Mouse (Mus musculus) granulocyte monocyte progenitor cell, adult 5-6 weeks (primary cell): ENCODE data around the gene Rasa2. TPM values are rescaled to one million over a fixed set of nuclear protein-coding genes. Genes with fewer than 3 reads are reported as not detected.
"Not testable (repeated sequence)": the region's sequence is repeated elsewhere in the genome, so short reads cannot be mapped to it uniquely, and the experiment has no call there.

Source experiments
- ATAC-seq: replicated peaks from 2 replicates; pipeline ENCODE4 v1.8.0; 2016; ENCODE audit warnings: mild to moderate bottlenecking, moderate TSS enrichment, inconsistent platforms; ENCODE audit not compliant: poor library complexity, severe bottlenecking
- total RNA-seq, 2 experiments: library from RNA; stranded (forward) in 1 of 2; stranded (reverse) in 1 of 2; fragments of 200-712, 200-1000 nt in 1 of 2; fragments of >200 nt in 1 of 2; fragmentation: Nextera tagmentation in 1 of 2; gene quantifications; 2 replicates each; pipeline ENCODE4 v1.2.3; 2014 to 2017

The Rasa2 gene
- total RNA-seq, 2 experiments from 2014 or later, result 18.3 to 21.9 TPM

DNA sequence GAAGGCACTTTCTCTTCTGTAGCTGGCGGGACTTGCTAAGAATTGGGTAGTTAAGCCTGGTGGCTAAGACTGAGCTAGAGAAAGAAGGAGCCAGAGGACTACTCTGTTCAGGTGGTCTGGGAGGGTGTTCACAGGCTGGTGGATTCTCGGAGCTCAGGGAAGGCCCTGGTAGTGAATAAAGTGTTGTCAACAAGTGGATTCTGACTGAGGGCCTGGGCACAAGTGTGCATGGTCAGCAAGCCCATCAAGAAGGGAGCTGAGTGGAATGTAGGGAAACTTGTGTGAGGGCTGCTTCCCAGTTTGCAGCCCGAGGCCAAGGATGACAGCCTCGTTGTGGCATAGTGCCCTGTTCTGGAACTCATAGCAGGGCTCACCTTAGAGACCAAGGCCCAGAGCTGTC, 97.2 kb downstream of the Rasa2 start:
- ATAC-seq, result no peak

DNA sequence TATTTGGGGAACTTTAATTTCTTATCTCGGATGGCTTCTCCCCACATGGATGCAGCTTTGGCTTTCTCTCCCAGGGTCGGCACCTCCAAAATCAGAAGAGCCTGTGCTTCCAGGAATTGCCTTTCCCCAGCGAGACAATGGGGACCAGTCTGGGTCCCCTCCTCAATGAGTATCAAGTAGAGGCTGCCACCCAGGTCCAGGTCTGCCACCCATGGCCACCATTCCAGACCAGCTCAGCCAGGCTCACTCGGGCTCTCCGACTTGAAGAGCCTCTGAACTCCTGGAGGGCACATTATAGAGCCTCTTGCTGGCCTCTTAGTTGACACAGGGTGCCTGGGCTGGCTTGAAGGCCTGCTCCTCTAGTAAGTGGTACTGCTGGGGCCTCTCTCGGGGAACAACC, 97.9 kb downstream of the Rasa2 start:
- no peak for ATAC-seq

DNA sequence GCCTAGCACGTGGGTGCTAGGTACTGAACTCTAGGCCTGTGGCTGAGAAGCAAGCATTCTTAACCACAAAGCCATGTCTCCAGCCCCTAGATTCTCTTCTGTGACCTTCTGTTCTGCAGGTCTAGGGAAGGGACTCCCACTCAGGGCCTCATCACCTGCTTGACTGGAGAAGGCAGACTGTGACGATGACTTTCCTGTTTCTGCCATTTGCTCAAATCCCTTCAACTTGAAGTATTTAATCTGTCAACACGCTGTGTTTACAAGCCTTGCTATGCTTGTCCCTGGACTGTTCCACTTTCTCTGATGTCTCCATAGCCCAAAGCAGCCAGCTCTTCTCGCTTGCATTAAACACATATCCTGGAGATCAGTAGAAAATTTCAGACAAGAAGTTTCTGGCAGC, 98.9 kb downstream of the Rasa2 start:
- no peak for ATAC-seq

DNA sequence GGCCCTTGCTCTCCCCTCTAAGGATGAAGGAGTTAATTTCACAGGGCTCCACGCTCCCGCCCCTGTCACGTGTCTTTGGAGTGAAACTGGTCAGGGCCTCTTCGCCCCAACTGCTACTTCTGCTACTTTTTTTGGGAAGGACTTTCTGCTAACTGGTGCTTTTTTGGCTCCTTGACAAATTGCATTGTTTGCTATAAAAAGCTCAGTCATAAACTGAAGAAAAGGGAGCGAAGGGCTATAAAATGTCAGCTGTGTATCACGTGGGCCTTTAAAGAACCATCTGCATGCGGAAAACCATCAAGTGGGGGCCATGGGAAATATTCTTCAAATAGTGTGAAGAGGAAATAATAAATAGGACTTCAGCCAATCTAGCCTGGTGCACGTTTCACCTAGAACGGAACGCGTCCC, 100.7 kb downstream of the Rasa2 start:
- ATAC-seq, result peak; percentile 63

DNA sequence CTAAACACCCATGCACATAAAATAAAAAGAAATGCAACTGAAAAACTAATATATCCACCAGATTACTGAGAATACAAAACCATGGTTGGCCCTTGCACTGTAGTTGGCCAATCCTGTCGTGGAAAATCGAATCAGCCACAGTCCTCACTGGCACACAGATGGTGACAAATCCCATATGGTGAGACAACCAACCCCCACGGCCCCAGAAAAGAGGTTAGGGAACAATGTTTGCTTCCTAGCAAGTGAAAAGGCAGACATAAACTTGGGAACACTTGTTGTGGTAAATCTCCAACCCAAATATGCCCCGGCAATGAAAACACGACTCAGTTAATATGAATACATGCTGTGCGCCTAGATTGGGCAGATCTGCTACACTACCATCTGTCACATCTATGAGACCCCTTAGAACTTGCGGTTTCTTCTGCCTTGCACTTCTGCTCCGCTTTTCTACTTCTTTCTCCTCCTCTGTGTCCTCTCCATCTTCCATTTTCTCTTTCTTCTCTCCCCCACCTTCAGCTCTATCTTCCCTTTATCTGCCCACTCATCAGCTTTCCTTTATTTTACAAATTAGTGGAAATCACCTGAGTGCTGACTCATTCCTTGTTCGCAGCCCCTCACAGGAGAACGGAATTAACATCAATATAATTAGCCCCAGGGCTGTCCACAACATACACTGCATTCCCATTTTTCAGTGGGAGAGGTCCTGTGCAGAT, 101.3 kb downstream of the Rasa2 start:
- no peak for ATAC-seq

DNA sequence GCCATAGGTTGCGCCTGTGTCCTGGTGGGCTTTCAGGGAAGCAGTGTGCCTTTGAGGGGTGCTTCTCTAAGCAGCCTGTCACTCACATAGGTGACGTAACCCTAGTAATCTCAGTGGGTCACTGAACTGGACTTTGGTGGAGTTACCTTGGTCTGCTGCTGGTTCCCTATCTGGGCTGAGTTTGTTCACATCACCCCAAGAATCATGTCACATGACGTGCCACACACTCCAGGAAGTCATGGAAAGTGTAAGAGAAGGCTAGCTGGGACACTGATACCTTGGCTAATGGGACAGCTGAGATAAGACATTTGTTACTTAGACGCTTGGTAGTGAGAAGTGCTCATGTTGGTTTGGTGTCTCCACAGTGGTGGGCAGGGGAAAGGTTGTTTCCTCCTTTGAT, 105.4 kb downstream of the Rasa2 start:
- ATAC-seq, result peak; percentile 13; the same call in 1 of the 2 replicates

DNA sequence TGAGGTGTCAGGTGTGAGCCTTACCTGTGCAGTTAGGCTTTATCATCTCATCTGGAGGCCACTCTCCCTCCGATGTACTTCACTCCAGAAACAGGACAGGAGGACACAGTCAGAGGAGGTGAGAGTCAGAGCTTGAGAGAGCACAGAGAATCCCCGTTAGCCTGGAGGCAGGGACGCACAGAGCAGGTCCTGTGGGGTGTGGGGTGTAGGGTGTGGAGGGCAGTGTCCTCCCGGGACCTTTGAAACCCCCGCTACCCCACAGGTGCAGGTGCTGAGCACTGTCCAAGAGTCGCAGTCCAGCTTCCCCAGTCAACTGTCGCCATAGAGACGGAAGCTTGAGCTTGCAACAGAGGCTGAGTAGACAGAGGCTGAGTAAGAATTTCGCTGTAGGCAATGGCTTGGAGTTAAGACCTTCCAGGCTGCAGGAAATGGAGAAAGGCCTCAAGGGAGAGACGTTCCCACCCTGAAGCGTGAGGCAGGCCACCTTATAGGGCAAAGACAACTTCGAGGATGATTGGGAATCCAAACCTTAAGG, 106.4 kb downstream of the Rasa2 start, which contains the start of gene Gm28729:
Gene Gm28729 (minus strand): TSS at position 293 of the 535 bp plus-strand sequence.
- ATAC-seq, result peak; percentile 67

DNA sequence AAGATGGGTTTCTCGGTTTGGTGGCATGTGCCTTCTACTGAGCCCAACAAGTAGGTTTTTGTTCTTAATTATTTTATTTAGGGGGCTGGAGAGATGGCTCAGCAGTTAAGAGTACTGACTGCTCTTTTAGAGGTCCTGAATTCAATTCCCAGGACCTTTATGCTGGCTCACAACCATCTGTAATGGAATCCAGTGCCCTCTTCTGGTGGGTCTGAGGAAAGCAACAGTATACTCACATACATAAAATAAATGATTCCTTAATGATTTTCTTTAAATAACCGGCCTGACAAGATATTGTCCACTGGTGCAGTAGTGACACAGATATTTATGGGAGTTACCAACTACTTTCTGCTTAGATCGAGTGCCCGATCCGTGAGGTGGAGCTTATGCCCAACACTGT, 108.3 kb downstream of the Rasa2 start:
- no peak for ATAC-seq

DNA sequence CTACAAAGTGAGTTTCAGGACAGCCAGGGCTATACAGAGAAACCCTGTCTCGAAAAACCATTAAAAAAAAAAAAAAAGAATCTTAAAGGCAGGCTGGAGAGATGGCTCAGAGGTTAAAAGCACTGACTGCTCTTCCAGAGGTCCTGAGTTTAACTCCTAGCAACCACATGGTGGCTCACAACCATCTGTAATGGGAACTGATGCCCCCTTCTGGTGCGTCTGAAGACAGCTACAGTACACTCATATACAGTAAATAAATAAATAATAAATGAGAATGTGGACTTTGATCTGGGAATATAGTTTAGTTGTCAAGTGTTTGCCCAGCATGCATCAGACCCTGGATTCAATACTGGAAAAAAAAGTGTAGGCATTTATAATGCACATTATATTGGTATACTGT, 109.8 kb downstream of the Rasa2 start:
- ATAC-seq, result not testable (repeated sequence)

DNA sequence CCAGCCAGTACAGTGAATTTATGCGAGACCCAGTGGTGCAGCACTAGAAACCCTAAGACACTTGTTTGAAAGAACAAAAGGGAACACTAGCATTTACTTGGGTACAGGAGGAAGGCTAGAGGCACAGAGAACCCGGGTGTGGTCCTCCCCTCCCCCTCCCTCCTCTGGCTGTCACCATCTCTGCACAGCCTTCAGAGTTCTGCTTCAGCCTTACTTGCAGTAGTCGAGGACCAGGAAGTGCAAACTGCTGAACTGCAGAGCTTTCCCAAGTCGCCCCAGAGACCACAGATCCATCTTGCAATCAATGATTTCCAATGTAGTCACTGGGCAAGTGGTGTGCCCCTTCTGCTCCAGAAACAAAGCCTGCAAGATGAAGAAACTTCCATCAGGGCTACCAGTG, 114.0 kb downstream of the Rasa2 start:
- peak; percentile 91 for ATAC-seq

DNA sequence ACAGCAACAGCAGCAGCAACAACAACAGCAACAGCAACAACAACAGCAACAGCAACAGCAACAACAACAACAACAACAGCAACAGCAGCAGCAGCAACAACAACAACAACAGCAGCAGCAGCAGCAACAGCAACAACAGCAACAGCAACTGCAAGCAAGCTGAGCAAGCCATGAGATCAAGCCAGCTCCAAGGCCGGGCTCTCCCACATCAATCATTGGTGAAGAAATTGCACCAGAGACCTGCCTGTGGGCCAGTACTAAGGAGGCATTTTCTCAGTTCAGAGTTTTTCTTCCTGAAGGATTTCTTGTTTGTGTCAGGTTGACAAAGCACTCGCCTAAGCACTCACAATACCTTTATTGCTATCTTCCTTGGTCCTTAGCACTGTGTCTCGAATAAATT, 114.6 kb downstream of the Rasa2 start:
- ATAC-seq, result no peak

DNA sequence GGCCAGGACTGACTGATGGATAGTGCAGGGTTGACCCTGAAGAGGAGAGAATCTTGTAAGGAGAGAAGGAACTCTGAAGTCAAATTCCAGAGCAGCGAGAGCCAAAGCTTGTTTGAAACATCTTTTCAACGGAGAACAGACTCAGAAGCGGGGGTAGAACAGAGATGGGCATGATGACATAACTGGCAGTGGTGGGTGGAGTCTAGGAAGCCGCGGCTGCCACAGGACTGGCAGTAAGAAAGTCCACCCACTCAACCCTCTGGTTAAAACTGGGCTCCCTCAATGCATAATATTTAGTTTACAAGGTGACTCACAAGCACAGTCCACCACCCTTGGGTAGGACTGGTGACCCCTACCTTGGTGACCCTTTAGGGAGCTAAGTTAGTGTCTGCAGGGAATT, 115.7 kb downstream of the Rasa2 start:
- ATAC-seq, result peak; percentile 71

DNA sequence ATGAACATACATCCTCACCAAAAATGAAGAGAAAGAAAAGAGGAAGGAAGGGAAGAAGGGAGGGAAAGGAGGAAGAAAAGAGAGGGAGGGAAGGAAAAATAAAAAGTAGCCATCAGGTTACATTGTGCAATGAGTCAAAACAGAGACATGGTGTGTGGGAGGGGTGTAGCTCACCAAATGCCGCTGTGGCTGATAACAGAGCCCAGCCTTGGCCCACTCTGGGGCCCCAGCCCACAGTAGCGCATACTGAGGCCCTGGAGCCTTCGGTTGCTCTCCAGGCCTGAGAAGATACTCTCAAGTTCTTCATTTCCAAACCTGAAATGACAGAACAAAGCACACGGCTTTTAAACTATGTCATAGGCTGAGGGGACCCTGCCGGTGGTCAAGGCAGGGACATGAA, 117.1 kb downstream of the Rasa2 start:
- ATAC-seq, result no peak

DNA sequence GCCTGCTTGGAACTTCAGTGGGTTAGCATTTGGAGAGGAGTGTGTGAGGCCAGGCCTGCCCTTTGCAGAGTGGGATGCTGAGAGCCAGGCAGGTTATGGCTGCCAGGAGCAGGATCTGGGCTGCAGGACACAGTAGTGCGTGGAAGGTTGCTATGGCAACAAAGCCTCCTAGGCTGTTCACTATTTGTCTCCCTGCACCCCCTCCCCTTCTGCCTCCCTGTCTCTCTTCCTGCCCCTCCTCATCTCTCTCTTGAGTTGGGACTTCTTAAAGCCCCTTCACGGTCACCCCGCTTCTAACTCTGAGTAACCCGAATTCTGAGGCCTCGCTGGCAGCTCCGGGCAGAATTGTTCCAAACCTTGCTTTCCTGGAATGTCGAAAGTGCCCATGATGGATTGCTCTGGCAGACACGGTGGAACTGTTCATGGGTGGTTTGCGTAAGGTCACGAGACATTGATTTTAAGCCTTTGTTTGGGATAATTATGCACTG, 125.4 kb downstream of the Rasa2 start:
- ATAC-seq, result no peak

DNA sequence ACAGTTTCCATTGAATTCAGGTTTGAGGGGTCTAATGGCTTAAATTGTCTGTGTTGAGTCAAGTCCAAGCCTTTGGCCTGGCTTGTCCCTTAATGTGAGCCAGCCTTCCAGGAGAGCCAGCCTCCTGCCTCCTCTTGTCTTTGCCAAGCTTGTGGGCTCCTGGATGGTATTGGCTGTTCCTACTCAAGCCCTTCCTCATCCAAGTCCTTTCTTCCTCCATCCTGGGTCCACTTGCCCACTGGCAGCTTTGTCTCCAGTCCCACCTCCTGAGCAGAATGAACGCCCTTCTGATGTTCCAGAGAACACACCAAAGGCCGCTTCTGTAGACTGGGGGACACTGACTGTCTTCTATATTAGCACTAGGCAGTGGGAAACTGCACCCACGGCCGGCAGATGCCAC, 126.3 kb downstream of the Rasa2 start:
- no peak for ATAC-seq

DNA sequence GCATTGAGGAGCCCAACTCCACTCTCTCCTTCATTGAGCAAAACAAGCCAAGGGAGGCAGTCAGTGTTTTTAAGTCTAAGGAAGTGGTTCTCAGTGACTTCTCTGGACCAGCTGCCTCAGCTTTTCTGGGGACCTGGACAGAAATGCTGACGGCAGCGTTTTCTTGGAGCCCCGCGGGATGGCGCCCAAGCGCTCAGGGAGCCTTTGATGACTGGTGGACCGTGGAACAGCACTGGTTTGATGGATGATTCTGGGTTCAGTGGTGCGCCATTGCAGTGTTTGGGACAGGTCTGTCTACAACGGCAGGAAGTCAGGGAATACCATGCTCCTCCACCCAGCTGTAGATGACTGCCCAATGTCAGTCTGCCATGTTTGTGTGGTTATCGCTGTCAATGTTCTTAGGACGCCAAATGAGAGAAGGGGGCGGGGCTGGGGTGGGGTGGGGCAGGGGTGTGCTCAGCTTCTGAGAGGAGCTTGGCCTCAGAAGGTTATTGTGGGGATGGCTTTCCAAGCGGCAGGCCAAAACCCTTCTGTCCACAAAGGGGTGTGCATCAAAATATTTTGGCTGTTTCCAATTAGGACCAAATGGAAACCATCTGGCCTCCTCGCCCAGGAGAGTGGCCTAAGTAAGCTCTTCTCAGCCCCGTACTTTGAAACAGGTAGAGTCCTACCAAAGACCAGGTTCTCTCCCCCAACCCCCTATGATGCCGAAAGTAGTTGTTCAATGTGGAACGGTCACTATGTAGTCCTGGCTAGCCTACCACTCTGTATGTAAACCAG, 127.1 kb downstream of the Rasa2 start:
- no peak for ATAC-seq

DNA sequence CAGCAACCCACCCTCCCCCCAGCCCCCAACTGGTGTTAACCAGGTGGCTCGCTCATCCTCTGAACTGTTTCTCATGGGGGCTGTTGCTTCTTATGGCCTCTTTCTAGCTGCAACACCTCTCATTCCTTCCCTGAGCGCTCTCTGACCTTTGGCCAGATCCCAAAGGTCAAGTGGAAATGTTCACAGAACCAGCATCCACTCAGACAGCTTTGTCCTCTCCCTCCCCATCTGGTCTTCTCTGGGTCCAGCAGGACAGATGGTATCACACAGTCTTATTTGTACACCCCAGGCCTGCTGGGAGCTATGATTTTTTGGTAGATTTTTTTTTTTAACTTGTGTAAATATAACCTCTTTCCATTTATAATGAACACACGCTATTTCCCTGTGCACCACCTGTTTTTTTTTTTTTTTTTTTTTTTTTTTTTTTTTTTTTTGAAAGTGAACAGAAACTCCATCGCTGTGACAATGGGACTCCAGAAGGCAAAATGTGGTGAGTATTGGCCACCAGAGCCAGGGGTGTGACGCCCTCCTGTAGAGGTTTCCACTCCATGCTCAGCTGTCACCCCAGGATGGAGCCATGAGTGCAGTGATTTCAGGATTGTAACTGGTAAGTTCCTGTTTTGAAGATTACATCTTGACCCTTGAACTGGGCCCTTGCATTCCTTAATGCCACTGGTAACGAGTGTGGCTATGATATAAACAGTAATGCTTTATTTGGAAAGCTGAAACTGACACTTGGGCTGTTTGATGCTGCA, 128.4 kb downstream of the Rasa2 start:
- ATAC-seq, result no peak

DNA sequence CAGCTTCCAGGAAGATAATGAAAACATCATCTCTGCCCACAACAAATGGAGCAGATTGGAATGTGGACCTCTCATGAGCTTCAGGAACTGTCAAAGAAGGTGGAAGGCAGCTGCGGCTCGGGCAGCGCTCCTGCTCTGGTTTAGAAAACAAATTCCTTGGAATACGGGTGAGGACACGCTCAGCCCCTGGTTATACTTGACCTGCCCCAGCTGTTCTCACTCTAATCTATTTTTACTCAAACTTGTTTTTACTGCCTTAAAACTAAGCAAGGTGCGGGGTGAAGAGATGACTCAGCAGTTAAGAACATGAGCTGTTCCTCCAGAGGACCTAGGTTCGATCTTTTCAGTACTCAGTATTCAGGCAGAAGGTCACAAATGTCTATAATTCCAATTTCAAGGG, 130.2 kb downstream of the Rasa2 start:
- ATAC-seq, result no peak

DNA sequence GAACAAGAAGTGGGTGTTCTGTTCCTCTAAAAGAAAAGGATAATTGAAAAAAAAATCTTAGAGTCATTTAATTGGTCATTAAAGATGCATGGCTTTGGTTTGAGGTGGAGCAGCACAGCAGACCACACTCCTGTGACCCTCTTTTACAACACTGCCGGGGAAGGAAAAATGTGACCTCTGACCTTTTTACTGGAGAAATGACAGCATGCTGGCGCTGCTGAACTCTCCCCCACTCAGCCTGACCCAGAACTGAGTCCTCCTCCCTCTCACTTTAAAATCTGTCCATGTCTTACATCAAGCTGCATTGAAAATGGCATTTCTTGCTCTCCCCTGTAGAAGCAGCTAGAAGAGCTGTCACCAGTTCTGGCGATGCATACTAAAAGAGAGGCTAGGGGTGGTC, 138.2 kb downstream of the Rasa2 start:
- ATAC-seq, result no peak

DNA sequence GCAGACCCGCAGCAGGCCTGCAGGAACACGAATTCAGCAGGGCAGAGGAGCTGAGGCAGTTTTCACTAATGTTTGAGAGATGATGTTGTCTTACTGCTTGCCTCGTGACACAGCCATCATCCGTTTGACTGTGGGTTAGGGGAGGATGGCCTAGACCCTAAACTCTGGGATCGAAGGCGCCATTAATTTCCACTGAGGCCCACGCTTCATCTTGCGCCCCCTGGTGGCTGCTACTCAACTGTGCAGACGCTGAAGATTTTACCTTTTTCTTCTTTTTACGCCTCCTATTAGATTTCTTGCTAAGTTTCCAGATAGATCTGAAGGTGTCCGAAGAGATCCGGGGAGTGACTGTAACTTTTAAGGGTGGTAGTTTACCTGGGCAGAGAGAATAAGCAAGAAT, 139.6 kb downstream of the Rasa2 start:
- peak; percentile 85 for ATAC-seq
